Mouse (Mus musculus): ENCODE measurements at regions not wholly inside any gene's neighbourhood (a gene's known extent, or its start where the extent isn't known, plus 50 kb on each side); places are given as distances from the start of the nearest gene placed in this dataset.
"Not testable (repeated sequence)": the region's sequence is repeated elsewhere in the genome, so short reads cannot be mapped to it uniquely, and the experiment has no call there.

GRCm38 (mm10) chr5:74796421-74797067 is 93.8 kb upstream of the Lnx1 start:
- peak; percentile 54 for DNase-seq
- TF ChIP-seq CTCF (conservative IDR thresholded peaks at IDR 0.05; ENCODE audit: insufficient read depth, insufficient read length, low read depth, low read length) = peak; percentile 65
- no peak for TF ChIP-seq POLR2A (IDR thresholded peaks at IDR 0.05; ENCODE audit: low read depth, low read length)
- Histone ChIP-seq H3K4me3 (ENCODE audit: insufficient read depth, low read depth, low read length) (no peak overlapping the region), H3K27ac (ENCODE audit: insufficient read depth, low read depth, low read length) (no peak overlapping the region), H3K27me3 (replicated peaks; ENCODE audit: control insufficient read depth, insufficient read depth, low read length) (no peaks in the 10 kb centered on the region), H3K36me3 (ENCODE audit: control insufficient read depth, insufficient read depth, low read length) (no peaks in the 10 kb centered on the region), H3K4me1 (ENCODE audit: control insufficient read depth, insufficient read depth, low read length) (peaks cover 8% of the 10 kb centered on the region; the same call in 1 of the 2 replicates)
- 41% methylated on average over 8 of the region's 8 CpGs for WGBS

GRCm38 (mm10) chr5:74794726-74795125 is 92.0 kb upstream of the Lnx1 start:
- no peak for TF ChIP-seq CTCF (conservative IDR thresholded peaks at IDR 0.05; ENCODE audit: insufficient read depth, insufficient read length, low read depth, low read length)
- TF ChIP-seq POLR2A (IDR thresholded peaks at IDR 0.05; ENCODE audit: low read depth, low read length) = no peak
- 75% methylated on average over 4 of the region's 4 CpGs for WGBS
- no peaks in the 10 kb centered on the region for H3K27me3 ChIP-seq (replicated peaks; ENCODE audit: control insufficient read depth, insufficient read depth, low read length)
- no peak overlapping the region for H3K4me3 ChIP-seq (ENCODE audit: insufficient read depth, low read depth, low read length)
- H3K27ac ChIP-seq (ENCODE audit: insufficient read depth, low read depth, low read length) = peak overlapping the region; percentile 41; the same call in 1 of the 2 replicates
- peak; percentile 26 for DNase-seq
- peaks cover 8% of the 10 kb centered on the region; the same call in 1 of the 2 replicates for H3K4me1 ChIP-seq (ENCODE audit: control insufficient read depth, insufficient read depth, low read length)
- no peaks in the 10 kb centered on the region for H3K36me3 ChIP-seq (ENCODE audit: control insufficient read depth, insufficient read depth, low read length)

GRCm38 (mm10) chr5:74793431-74793830 is 90.7 kb upstream of the Lnx1 start:
- no peaks in the 10 kb centered on the region for H3K27me3 ChIP-seq (replicated peaks; ENCODE audit: control insufficient read depth, insufficient read depth, low read length)
- DNase-seq = peak; percentile 85

GRCm38 (mm10) chr5:74792936-74793335 is 90.2 kb upstream of the Lnx1 start:
- peak; percentile 67 for DNase-seq
- no peaks in the 10 kb centered on the region for H3K27me3 ChIP-seq (replicated peaks; ENCODE audit: control insufficient read depth, insufficient read depth, low read length)
- TF ChIP-seq POLR2A (IDR thresholded peaks at IDR 0.05; ENCODE audit: low read depth, low read length) = no peak
- TF ChIP-seq CTCF (conservative IDR thresholded peaks at IDR 0.05; ENCODE audit: insufficient read depth, insufficient read length, low read depth, low read length) = no peak
- no peak overlapping the region for H3K4me3 ChIP-seq (ENCODE audit: insufficient read depth, low read depth, low read length)
- peaks cover 8% of the 10 kb centered on the region; the same call in 1 of the 2 replicates for H3K4me1 ChIP-seq (ENCODE audit: control insufficient read depth, insufficient read depth, low read length)
- H3K36me3 ChIP-seq (ENCODE audit: control insufficient read depth, insufficient read depth, low read length) = no peaks in the 10 kb centered on the region
- H3K27ac ChIP-seq (ENCODE audit: insufficient read depth, low read depth, low read length) = peak overlapping the region; percentile 50
- WGBS = 29% methylated on average over 8 of the region's 8 CpGs

More at GRCm38 (mm10) chr5:74793431-74793830, 90.7 kb upstream of the Lnx1 start:
- Histone ChIP-seq H3K4me1 (ENCODE audit: control insufficient read depth, insufficient read depth, low read length) (peaks cover 8% of the 10 kb centered on the region; the same call in 1 of the 2 replicates), H3K36me3 (ENCODE audit: control insufficient read depth, insufficient read depth, low read length) (no peaks in the 10 kb centered on the region), H3K27ac (ENCODE audit: insufficient read depth, low read depth, low read length) (no peak overlapping the region; the same call in 1 of the 2 replicates), H3K4me3 (ENCODE audit: insufficient read depth, low read depth, low read length) (no peak overlapping the region)
- 59% methylated on average over 4 of the region's 4 CpGs for WGBS
- TF ChIP-seq CTCF (conservative IDR thresholded peaks at IDR 0.05; ENCODE audit: insufficient read depth, insufficient read length, low read depth, low read length) = no peak
- TF ChIP-seq POLR2A (IDR thresholded peaks at IDR 0.05; ENCODE audit: low read depth, low read length) = no peak

GRCm38 (mm10) chr5:74792301-74792700 is 89.6 kb upstream of the Lnx1 start:
- H3K36me3 ChIP-seq (ENCODE audit: control insufficient read depth, insufficient read depth, low read length) = no peaks in the 10 kb centered on the region
- peak; percentile 97 for DNase-seq
- WGBS = 0% methylated on average over 7 of the region's 7 CpGs
- no peak overlapping the region for H3K4me3 ChIP-seq (ENCODE audit: insufficient read depth, low read depth, low read length)
- H3K27me3 ChIP-seq (replicated peaks; ENCODE audit: control insufficient read depth, insufficient read depth, low read length) = no peaks in the 10 kb centered on the region
- H3K4me1 ChIP-seq (ENCODE audit: control insufficient read depth, insufficient read depth, low read length) = peaks cover 8% of the 10 kb centered on the region; the same call in 1 of the 2 replicates
- peak overlapping the region; percentile 73 for H3K27ac ChIP-seq (ENCODE audit: insufficient read depth, low read depth, low read length)
- no peak for TF ChIP-seq POLR2A (IDR thresholded peaks at IDR 0.05; ENCODE audit: low read depth, low read length)
- TF ChIP-seq CTCF (conservative IDR thresholded peaks at IDR 0.05; ENCODE audit: insufficient read depth, insufficient read length, low read depth, low read length) = peak; percentile 52

GRCm38 (mm10) chr5:74790501-74790900 is 87.8 kb upstream of the Lnx1 start:
- 97% methylated on average over 4 of the region's 4 CpGs for WGBS
- H3K4me1 ChIP-seq (ENCODE audit: control insufficient read depth, insufficient read depth, low read length); H3K4me3 ChIP-seq (ENCODE audit: insufficient read depth, low read depth, low read length); H3K36me3 ChIP-seq (ENCODE audit: control insufficient read depth, insufficient read depth, low read length); H3K27me3 ChIP-seq (replicated peaks; ENCODE audit: control insufficient read depth, insufficient read depth, low read length); H3K27ac ChIP-seq (ENCODE audit: insufficient read depth, low read depth, low read length); DNase-seq: not testable (repeated sequence)

GRCm38 (mm10) chr5:74783906-74784305 is 81.2 kb upstream of the Lnx1 start:
- Histone ChIP-seq H3K36me3 (ENCODE audit: control insufficient read depth, insufficient read depth, low read length) (no peaks in the 10 kb centered on the region), H3K4me1 (ENCODE audit: control insufficient read depth, insufficient read depth, low read length) (no peaks in the 10 kb centered on the region), H3K4me3 (ENCODE audit: insufficient read depth, low read depth, low read length) (no peak overlapping the region), H3K27me3 (replicated peaks; ENCODE audit: control insufficient read depth, insufficient read depth, low read length) (no peaks in the 10 kb centered on the region), H3K27ac (ENCODE audit: insufficient read depth, low read depth, low read length) (no peak overlapping the region)
- DNase-seq = no peak
- 71% methylated on average over 9 of the region's 9 CpGs for WGBS
- TF ChIP-seq CTCF (conservative IDR thresholded peaks at IDR 0.05; ENCODE audit: insufficient read depth, insufficient read length, low read depth, low read length) (no peak), POLR2A (IDR thresholded peaks at IDR 0.05; ENCODE audit: low read depth, low read length) (no peak)

Measured in kidney, adult 2 months (tissue).